Mouse (Mus musculus): ENCODE measurements at regions not wholly inside any gene's neighbourhood (a gene's known extent, or its start where the extent isn't known, plus 50 kb on each side); places are given as distances from the start of the nearest gene placed in this dataset.

GRCm38 (mm10) chr8:15221211-15221912 is 175.5 kb upstream of the BB014433 start:
- H3K4me3 ChIP-seq (ENCODE audit: insufficient read depth, low read length) = no peak overlapping the region
- TF ChIP-seq CTCF (IDR thresholded peaks at IDR 0.05; ENCODE audit: borderline replicate concordance, insufficient read depth, low read length) = peak; percentile 38; the same call in 1 of the 2 replicates
- TF ChIP-seq POLR2A (IDR thresholded peaks at IDR 0.05; ENCODE audit: low read depth, low read length) = no peak
- no peaks in the 10 kb centered on the region; the same call in 1 of the 2 replicates for H3K4me1 ChIP-seq (ENCODE audit: control insufficient read depth, insufficient read depth, low read length)
- no peak overlapping the region for H3K27ac ChIP-seq (ENCODE audit: insufficient read depth, low read length)

- no peak for TF ChIP-seq POLR2A (IDR thresholded peaks at IDR 0.05; ENCODE audit: low read depth, low read length)
- TF ChIP-seq CTCF (IDR thresholded peaks at IDR 0.05; ENCODE audit: borderline replicate concordance, insufficient read depth, low read length) = no peak
- no peak overlapping the region for H3K27ac ChIP-seq (ENCODE audit: insufficient read depth, low read length)
Measured at GRCm38 (mm10) chr8:15209856-15210521, 164.1 kb upstream of the BB014433 start.

GRCm38 (mm10) chr8:15201556-15201955 is 155.7 kb upstream of the BB014433 start:
- no peaks in the 10 kb centered on the region for H3K4me1 ChIP-seq (ENCODE audit: control insufficient read depth, insufficient read depth, low read length)
- no peak overlapping the region for H3K4me3 ChIP-seq (ENCODE audit: insufficient read depth, low read length)
- TF ChIP-seq CTCF (IDR thresholded peaks at IDR 0.05; ENCODE audit: borderline replicate concordance, insufficient read depth, low read length) = no peak
- TF ChIP-seq POLR2A (IDR thresholded peaks at IDR 0.05; ENCODE audit: low read depth, low read length) = no peak
- H3K27ac ChIP-seq (ENCODE audit: insufficient read depth, low read length) = no peak overlapping the region

More at GRCm38 (mm10) chr8:15209856-15210521, 164.1 kb upstream of the BB014433 start:
- no peaks in the 10 kb centered on the region for H3K4me1 ChIP-seq (ENCODE audit: control insufficient read depth, insufficient read depth, low read length)
- H3K4me3 ChIP-seq (ENCODE audit: insufficient read depth, low read length) = no peak overlapping the region

- Histone ChIP-seq H3K4me3 (ENCODE audit: insufficient read depth, low read length) (no peak overlapping the region), H3K27ac (ENCODE audit: insufficient read depth, low read length) (no peak overlapping the region), H3K4me1 (ENCODE audit: control insufficient read depth, insufficient read depth, low read length) (no peaks in the 10 kb centered on the region)
- TF ChIP-seq CTCF (IDR thresholded peaks at IDR 0.05; ENCODE audit: borderline replicate concordance, insufficient read depth, low read length) = no peak
- no peak for TF ChIP-seq POLR2A (IDR thresholded peaks at IDR 0.05; ENCODE audit: low read depth, low read length)
Measured at GRCm38 (mm10) chr8:15190708-15191107, 144.8 kb upstream of the BB014433 start.

GRCm38 (mm10) chr8:15189079-15189612 is 143.3 kb upstream of the BB014433 start:
- H3K4me1 ChIP-seq (ENCODE audit: control insufficient read depth, insufficient read depth, low read length) = no peaks in the 10 kb centered on the region
- no peak overlapping the region for H3K4me3 ChIP-seq (ENCODE audit: insufficient read depth, low read length)
- TF ChIP-seq POLR2A (IDR thresholded peaks at IDR 0.05; ENCODE audit: low read depth, low read length) (no peak), CTCF (IDR thresholded peaks at IDR 0.05; ENCODE audit: borderline replicate concordance, insufficient read depth, low read length) (no peak)
- no peak overlapping the region for H3K27ac ChIP-seq (ENCODE audit: insufficient read depth, low read length)
